Mouse (Mus musculus): ENCODE results near the gene Tgfbrap1.
A peak's percentile ranks its signal among the peaks of the same experiment; 100 is the strongest.
"Not testable (repeated sequence)": the region's sequence is repeated elsewhere in the genome, so short reads cannot be mapped to it uniquely, and the experiment has no call there.

Tgfbrap1 gene

DNA sequence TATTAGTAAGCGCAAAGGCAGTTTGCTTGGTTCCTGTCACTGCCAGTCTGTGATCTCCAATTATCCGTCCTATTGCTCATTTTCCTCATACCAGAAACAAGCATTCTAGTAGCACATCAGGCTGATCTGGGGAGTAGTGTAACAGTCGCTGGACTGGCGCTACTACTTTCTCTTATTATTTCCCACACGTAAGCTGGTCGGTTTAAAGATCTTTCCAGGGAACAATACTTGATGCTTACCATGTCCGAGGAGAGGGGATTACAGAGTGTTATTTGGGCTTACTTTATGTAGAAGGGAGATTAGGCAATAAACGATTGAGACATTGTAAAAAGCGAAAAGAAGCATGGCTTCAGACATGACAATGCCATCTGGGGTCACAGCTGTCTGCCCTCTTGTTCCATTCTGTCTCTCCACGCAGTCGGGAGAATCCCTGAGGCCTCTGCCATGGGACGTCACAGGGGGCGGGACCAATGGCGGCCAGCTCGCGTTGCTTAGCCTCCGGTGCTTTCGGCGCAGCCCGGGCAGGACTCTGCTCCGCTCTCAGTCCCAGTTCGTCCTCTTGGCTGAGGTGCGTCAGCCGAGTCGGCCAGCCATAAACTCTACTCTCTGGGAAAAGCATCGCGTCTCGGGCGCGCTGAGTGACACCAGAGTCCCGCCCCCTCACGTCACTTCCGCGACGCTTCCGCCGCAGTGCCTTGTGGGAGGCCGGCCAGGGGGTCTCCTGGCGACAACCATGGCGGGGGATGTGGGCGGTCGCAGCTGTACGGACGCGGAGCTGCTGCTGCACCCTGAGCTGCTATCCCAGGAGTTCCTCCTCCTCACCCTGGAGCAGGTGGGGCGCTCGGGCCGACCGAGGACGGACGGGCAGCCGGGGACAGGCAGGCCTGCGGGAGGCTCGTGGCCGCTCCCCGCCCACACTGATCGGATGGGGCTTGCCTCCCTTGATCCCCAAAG is at the start of gene Tgfbrap1, which contains the start of gene AI597479:
TSS of gene Tgfbrap1 (minus strand) at position 607 of the 954 bp plus-strand sequence.
TSS of gene AI597479 (plus strand) at position 680 of the 954 bp plus-strand sequence.
- DNase-seq = peak; percentile 92

DNA sequence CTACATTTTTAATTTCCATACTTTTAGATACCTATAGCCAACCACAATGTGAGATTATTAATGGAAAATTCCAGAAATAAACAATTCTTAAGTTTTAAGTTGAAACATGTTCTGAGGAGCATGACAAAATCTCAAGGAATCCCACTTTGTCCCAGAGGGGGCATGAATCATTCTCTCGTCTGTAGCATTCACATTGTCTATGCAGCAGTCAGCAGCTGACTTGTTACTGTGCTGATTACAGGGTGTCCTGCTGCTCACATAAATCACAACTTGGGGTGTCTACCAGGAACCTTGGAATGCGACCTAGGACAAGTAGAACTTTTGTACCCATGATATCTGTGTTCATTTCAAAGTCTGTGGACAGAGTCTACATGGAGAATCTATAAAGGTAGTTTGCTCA is 49.0 kb upstream of the Tgfbrap1 start:
- no peak for DNase-seq

DNA sequence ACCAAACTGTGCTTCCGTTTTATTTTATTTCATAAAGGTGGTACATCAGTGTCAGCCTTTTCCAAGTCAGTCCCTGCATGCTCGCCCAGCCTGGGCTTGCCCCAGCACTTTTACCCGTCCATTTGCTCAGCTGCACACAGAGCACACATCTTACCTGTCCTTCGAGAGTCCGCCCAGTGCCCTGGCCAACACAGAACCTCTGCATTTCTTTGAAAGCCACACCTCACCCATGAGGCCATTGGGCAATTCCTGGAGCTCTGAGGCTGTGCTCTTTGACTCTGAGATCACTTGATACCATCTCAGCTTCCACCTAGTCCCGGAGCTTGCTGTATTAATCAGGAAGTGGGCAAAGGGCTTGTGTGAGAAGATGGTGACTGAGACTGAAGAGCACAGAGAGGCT is 47.0 kb upstream of the Tgfbrap1 start:
- no peak for DNase-seq

DNA sequence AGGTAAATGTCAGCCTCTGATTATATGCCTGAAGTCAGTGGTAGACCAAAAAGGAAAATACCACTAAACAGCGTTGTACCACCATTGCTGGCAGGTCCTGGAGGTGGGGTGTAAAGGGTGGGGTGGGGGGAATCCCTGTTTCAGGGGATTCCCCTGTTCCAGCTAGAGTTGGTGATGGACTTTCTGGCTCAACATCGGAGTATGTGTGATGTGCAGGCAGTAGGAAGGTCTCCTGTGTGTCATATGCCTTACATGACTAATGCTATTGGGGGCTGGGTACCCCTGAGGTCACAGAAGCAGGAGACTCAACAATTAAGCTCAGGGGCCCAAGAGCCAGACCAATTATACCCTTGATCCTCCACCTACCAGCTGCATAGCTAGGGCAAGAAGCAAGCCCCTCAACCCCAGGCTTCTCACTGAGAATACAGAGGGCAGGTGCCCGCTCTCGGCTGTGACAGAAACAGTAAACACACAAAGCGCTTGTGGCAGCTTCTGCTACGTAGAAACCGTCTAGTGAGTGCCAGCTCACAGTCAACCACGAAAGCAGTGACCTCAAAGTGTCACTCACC is 46.0 kb upstream of the Tgfbrap1 start:
- no peak for DNase-seq

DNA sequence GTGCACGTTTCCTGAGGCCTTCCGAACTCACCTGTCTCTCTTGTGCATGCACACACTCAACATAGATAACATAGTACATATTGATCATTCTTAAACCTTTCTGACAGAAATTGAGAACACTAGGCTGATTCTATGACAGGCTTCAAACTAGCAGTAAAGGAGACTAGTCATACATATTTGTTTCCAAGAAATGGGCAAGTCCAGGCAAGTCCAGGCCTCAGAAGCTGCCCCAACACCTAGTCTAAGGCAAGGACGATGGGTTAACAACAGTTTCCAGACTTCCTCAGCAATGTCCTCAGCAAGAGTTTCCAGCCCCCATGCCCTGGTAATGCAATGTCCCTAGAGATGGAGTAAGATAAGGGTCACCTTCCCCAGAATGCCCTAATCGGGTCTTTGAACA is 45.4 kb upstream of the Tgfbrap1 start:
- DNase-seq = no peak

DNA sequence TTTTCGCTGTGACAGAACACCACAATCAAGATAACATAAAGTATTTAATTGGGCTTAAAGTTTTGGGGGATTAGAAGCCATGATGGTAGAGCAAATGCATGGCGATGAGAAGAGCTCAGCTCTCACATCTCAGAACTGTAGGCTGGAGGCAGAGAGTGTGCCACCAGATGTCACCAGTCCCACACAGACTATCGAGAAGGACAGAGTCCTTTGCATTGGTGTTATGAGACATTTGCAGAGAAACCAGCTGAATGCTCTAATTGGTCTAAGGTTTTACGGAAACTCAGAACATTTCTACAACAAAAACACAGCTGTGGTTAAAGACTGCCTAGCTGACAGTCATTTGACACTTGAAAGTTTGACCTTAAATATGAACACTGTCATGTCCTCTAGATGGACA is 44.8 kb upstream of the Tgfbrap1 start:
- DNase-seq = no peak

DNA sequence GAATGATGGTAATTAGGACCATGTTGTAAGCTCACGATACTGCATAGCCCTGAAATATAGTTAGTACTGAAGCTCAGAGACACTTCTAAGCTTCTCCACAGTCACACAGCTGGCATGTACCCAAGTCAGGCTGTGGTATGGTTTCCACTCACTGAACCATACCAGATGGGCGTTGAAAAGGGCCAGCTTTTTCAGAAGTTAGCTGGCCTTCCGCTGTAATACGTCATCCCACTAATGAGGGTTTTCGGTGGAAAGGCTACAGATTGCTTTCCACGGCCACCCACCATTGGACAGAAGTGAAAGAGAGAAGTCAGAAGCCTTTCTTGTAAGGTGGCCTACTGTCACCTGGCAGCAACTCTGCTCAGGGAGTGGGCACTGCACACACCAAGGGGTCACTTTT is 44.4 kb upstream of the Tgfbrap1 start:
- DNase-seq = no peak

DNA sequence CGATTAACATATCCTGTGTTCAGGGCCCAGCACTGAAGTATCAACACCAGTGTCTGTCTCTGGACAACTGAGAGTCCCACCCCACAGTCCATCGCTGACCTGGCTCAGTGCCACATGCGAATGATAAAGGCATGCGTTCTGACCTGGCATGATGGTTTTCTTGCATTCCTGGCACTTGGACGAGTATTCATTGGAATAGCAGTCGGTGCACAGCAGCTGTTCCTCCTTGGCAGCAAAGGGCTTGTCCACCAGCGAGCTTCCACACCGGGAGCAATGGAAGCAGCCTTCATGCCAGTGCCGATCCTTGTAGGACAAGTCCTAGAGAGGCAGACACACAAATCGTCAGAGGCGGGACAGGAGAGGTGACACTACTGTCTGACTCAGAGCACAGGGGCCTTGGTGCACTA is 43.1 kb upstream of the Tgfbrap1 start:
- no peak for DNase-seq

DNA sequence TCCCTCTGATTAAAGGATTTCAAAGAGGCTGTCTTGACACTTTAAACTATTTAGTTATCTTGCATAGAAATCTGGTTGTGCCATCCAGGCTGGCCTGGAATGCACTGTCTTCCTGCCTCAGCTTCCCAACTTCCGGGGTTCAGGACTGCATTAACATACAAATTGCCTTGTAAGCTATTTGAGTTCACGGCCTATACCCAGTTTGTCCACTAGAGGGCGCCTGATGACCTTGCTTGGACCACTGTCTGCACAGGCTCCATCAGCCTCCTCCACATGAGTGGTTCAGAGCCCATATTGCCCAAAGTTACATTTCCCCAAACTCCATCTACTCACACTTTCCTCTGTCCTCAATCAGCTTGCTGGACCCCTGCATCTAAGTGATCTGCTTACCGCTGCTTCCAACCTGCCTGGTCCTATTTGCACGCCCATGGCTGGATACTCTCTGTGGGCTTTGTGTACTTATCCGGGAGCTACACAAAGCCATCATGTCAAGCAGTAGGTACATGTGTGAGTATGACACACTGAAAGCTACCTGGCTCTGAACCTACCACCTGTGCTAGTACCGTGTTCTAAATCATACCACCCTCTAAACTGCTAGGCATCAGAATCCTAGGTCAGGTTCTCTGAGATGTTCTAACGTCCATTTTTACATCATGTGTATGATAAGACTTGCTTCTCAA is 41.3 kb upstream of the Tgfbrap1 start:
- peak; percentile 81 for DNase-seq

DNA sequence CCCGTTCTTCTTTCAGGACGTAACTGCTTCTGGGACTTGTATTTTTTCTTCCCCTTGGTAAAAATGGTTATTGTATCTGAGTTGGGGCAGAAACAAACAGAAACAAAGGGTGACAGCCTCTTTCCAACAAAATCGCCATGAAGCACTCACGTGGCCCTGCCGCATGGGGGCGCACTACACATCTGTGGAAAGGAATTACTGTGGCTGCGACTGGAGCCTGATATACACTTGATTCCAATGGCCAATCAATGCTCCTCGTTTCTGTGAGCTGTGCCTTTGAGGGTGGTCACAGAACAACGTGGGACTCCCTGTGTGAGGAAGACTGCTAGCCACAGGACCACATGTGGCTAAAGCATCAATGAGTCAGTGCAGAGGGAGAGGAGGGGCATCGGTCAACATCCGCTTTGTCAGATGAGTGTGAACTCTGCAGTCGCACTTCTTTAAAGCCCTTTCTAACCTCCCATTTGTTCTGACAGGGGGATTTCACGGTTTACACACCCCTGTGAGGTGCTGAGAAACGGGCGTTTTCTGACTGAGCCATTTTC is 39.9 kb upstream of the Tgfbrap1 start:
- DNase-seq = no peak

DNA sequence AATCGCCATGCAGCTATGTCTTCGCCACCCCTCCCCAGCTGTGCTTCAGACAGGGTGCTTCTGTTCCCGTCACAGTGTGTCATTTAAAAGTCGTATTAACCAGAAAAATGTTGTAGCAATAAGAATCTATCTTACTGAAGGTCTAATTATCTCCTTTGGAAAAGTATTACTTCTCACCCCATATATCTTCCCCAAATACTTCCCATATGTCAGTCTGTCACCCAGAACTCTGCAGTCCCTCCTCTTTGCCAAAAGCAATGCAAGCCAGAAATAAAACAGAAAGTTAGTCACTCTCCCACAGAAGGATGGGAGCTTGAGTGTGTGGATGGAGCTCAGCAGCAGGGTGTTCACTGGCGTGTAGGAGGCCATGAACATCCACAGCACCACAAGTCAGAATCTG is 38.9 kb upstream of the Tgfbrap1 start:
- peak; percentile 77 for DNase-seq

DNA sequence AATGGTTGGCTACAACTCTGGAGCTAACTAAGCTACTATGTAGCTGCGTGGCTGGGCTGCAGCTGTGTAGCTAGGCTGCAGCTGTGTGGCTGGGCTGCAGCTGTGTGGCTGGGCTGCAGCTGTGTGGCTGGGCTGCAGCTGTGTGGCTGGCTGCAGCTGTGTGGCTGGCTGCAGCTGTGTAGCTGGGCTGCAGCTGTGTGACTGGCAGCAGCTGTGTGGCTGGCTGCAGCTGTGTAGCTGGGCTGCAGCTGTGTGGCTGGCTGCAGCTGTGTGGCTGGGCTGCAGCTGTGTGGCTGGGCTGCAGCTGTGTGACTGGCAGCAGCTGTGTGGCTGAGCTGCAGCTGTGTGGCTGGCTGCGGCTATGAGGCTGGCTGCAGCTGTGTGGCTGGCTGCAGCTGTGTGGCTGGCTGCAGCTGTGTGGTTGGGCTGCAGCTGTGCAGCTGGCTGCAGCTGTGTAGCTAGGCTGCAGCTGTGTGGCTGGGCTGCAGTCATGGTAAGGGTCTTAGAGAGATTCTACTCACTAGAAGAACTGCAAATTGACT is 38.1 kb upstream of the Tgfbrap1 start:
- not testable (repeated sequence) for DNase-seq

DNA sequence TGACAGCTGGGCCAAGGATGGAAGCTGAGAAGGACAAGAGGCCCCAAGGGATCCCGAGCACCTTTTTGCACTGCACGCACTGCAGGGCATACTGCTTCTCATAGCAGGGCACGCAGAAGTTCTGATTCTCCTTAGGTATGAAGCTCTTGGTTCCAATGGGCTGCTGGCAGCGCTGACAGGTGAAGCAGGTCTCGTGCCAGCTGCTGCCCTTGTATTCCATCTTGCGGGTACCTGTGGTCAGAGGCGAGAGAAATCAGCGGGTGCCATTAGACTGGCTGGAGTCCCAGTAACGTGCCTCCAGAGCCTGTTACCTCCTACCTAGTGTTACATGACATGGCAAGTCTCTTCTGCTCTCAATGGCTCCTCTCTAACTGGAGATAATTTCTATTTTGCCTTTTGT is 33.2 kb upstream of the Tgfbrap1 start:
- DNase-seq = no peak

DNA sequence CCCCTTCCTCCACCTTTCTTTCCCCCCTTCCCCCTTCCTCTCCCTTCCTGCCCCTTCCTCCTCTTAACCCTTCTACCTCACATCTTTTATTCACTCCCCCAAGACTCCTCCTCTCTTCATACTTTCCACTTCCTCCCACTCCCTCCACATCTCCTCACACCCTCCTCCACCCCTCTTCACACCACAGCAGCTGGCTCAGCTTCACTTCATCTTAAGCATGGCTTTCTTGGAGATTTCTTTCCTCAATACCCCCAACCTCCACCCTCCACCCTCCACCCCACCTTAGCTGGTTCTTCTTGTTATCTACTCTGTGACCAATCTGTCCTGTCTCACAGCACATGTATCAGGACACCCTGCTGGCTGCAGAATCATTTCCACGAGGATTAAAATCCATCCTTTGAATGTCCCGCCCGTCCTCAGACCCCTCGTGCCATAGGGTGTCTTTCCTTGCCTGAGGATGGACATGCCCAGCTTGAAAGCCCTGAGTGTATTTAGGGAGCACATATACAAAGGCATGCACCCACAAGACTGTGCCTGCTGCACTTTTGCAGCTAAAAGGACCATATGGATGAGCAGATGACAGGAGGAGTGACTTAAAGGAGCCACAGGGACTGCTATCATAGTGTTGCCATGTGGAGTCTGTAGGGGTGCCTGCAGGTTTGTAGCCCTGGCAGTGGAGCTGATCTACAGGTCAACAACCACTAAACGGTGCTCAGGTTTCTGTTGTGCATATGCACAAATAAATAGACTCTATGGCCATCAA is 32.0 kb upstream of the Tgfbrap1 start:
- peak; percentile 53 for DNase-seq

DNA sequence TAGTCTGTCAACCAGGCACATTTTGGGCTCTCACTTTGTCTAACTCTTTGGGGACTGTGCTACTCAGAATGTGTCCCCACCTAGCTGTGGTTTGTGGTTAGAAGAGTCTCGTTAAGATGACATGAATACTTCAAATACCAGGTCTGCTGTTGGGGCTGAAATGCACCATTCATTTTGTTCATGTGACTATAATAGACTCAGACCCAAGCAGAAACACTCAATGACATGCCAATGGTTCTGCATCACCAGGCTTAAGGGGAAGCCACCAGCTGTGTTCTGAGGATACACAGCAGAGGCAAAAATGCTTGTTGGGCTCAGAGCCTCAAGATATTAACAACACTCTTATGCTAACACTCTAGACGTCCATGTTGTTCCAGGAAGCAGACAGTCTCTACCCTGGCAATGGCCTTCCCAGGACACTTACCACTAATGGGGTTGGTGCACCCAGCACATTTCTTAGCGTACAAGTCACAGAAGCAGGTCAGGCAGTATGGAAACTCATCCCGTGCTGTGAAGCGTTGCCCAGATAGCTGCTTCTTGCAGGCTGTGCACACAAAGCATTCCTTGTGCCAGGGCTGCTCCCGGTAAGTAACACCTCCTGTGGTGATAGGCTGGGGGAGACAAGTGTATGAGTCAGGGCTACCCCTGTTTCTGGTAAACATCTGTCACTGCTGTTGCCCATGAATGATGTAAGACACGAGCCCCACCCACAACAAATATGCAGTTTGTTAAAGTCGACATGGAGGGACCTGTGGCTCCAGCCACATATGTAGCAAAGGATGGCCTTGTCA is 29.6 kb upstream of the Tgfbrap1 start:
- no peak for DNase-seq

DNA sequence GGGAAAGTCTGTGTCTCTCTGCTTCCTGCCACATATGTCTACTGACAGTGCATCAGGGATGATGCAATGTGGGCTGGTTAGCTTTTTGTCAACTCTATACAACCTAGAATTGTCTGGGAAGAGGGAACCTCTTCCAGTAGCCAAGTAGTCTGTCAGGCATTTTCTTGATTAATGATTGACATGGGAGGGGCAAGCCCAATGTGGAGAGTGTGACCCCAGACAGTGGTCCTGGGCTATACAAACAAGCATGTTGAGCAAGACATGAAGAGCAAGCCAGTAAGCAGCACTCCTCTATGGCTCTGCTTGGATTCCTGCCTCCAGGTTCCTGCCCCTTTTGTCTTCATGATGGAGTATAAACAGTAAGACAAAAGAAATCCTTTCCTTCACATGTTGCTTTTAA is 28.8 kb upstream of the Tgfbrap1 start:
- DNase-seq = no peak

DNA sequence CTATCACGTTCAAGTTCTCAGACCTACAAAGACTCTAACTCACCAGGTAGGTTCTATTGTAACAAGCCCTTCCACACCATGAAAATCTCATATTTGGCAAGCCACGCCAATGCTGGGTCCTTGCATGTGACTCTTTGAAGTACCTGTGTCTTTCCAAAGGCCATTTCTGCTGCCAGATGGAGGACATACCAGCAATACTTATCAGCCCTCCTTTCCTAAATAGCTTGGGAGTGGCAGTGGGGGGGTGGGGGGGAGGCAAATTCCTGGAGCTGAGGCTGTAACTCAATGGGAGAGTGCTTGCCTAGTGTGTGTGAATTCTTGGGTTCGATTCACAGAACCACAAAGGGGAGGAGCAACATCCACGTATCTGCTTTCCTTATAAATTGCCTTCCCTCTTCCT is 26.3 kb upstream of the Tgfbrap1 start:
- no peak for DNase-seq

DNA sequence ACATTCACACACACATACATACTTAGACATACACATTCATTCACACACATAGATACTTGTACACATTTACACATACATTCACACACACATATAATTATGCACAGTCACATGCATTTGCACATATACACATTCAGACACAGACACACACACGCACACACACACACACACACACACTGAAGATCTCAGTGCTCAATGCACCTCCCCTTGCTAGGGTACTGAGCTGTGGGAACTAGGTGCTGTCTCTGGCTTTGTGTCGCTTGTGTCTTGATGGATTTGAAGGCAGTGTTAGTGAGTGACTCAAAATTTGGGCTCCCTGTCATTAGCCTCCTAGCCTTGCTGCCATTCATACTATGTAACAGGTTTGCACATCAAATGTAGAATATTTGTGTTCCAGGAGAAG is 24.2 kb upstream of the Tgfbrap1 start:
- no peak for DNase-seq

DNA sequence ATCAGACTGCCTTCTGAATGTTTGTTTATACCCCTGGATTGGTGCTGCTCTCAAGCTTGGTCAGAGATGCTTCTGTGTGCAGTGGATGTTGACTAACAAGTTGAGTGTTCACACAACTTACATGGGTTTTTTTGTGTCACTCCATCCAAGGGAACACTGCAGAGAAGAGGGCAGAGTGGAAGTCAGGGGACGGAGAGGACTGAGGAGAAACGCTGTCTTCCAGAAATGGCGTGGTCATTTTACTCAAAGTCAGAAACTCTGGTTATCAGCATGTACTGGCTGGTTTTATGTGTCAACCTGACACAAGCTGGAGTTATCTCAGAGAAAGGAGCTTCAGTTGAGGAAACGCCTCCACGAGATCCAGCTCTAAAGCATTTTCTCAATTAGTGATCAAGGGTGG is 22.5 kb upstream of the Tgfbrap1 start:
- no peak for DNase-seq

DNA sequence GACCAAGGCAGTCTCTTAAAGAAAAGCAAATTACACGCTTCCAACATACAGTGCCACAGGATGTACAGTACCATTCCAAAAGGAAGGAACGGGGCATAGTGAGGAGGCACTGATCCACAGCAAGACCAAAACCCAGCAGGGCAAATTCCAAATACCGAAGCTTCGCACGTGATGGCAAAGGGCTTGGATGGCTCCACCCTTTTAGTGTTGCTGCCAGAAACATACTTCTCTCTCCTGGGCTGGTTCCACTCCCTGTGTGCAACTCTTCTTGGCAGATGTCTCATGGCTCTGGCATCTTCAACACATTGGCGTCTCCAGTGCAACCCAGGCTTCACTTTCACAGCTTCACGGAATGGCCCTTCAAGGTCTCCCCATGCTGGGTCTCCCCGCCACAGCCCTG is 19.0 kb upstream of the Tgfbrap1 start:
- no peak for DNase-seq

DNA sequence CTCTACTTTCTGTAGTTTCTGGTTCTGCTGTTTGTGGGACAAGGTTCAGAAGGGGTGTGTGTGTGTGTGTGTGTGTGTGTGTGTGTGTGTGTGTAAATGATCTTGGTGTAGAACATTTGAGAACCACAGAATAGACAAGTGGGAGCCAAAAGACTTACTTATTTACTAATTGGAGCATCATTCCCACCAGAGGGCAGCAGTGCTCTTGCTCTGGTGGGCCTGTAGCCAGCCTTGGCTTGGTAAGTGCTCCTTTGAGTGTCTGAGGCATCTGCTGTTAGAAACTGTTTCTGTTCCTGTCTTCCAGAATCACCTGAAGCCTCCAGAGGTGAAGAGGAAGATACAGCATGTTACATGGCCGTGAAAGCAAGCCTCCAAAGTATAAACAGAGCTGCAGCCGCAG is 14.4 kb upstream of the Tgfbrap1 start:
- DNase-seq = peak; percentile 74

DNA sequence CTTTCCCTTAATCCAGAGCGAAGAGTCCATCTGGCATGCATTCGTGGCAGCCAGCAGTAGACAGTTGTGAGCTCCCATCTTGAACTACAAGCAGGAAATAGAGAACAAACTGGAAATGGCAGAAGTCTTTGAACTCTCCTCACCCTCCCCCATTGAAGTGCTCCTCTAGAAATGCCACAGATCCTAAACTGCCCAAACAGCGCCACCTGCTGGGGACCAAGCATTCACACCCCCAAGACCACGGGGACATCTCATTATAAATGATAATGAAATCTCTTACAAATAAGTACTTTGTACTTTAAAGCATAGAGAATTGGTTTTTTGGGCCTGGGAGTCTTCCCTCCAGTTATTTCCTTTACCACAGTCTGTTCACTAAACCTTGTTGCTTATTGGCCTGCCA is 12.1 kb upstream of the Tgfbrap1 start:
- DNase-seq = no peak

Measured in layer of hippocampus, adult 9-11 months (tissue).